21 mouse cellular contexts compared by ENCODE assay signal in genomic region chr1:132500535-132500934, GRCm38 (mm10).
"Had no signal": no experiment of that assay in that cellular context is flagged by ENCODE, and none has a peak within 500 bp of the region (broad histone marks: within the 10 kb centered on the region; RNA-seq: fewer than 3 reads in every experiment).

No protein-coding gene starts in this region.

- ATAC-seq: liver, embryonic 12.5 days had no signal

- DNase-seq: kidney, adult 9 months; kidney, postnatal 25 days; left cerebral cortex, postnatal 4 days; lung, adult 18-20 months; lung, postnatal 10 days; lung, postnatal 36 days; midbrain, embryonic 14.5 days; right cerebral cortex, adult 18-20 months; right cerebral cortex, postnatal 14 days; spleen, adult 18-20 months; thymus, postnatal 25 days had no signal

- H3K27me3 ChIP-seq: limb, embryonic 12.5 days; limb, embryonic 15.5 days; liver, embryonic 12.5 days; liver, embryonic 15.5 days; lung, embryonic 15.5 days; megakaryocyte, embryonic 14.5 days; neural tube, embryonic 12.5 days; neural tube, embryonic 15.5 days; stomach, embryonic 15.5 days had no signal

- H3K27ac ChIP-seq: limb, embryonic 12.5 days; limb, embryonic 15.5 days; liver, embryonic 12.5 days; liver, embryonic 15.5 days; lung, embryonic 15.5 days; midbrain, embryonic 10.5 days; neural tube, embryonic 12.5 days; neural tube, embryonic 15.5 days; stomach, embryonic 15.5 days had no signal

- H3K4me3 ChIP-seq: limb, embryonic 12.5 days; limb, embryonic 15.5 days; liver, embryonic 12.5 days; liver, embryonic 15.5 days; lung, embryonic 15.5 days; megakaryocyte, embryonic 14.5 days; midbrain, embryonic 10.5 days; neural tube, embryonic 12.5 days; neural tube, embryonic 15.5 days; stomach, embryonic 15.5 days had no signal

- H3K4me1 ChIP-seq: limb, embryonic 12.5 days; limb, embryonic 15.5 days; liver, embryonic 12.5 days; liver, embryonic 15.5 days; lung, embryonic 15.5 days; midbrain, embryonic 10.5 days; neural tube, embryonic 12.5 days; neural tube, embryonic 15.5 days; stomach, embryonic 15.5 days had no signal

- H3K9me3 ChIP-seq: limb, embryonic 12.5 days; limb, embryonic 15.5 days; liver, embryonic 12.5 days; liver, embryonic 15.5 days; lung, embryonic 15.5 days; megakaryocyte, embryonic 14.5 days; midbrain, embryonic 10.5 days; neural tube, embryonic 12.5 days; neural tube, embryonic 15.5 days; stomach, embryonic 15.5 days had no signal

- H3K4me2 ChIP-seq: limb, embryonic 12.5 days; limb, embryonic 15.5 days; liver, embryonic 12.5 days; liver, embryonic 15.5 days; lung, embryonic 15.5 days; neural tube, embryonic 12.5 days; neural tube, embryonic 15.5 days; stomach, embryonic 15.5 days had no signal

- H3K9ac ChIP-seq: limb, embryonic 12.5 days; limb, embryonic 15.5 days; liver, embryonic 12.5 days; liver, embryonic 15.5 days; lung, embryonic 15.5 days; neural tube, embryonic 12.5 days; neural tube, embryonic 15.5 days; stomach, embryonic 15.5 days had no signal
